Mouse (Mus musculus) bone marrow macrophage, adult 2 months (primary cell): Measurements from ENCODE around the gene Myocd.

Experiments
- CTCF ChIP-seq: IDR thresholded peaks from 2 replicates; pipeline ENCODE4 v1.5.1; 2012; ENCODE audit warnings: low read depth, mild to moderate bottlenecking, low read length, moderate library complexity
- POLR2A ChIP-seq: IDR thresholded peaks from 2 replicates; pipeline ENCODE4 v1.6.1; 2012; ENCODE audit warnings: mild to moderate bottlenecking, low read depth, low read length, borderline replicate concordance

- no peak for TF ChIP-seq CTCF
- no peak for TF ChIP-seq POLR2A
These were observed 1.5 kb downstream of the Myocd start for GRCm38 (mm10) chr11:65268310-65268709.
